Mouse (Mus musculus) megakaryocyte, embryonic 14.5 days (primary cell): ENCODE results near the gene Mta3.

ENCODE experiments used
- FLI1 ChIP-seq: IDR thresholded peaks from 2 replicates; pipeline ENCODE4 v1.6.1; 2012; ENCODE audit warnings: low read length, inconsistent platforms, mixed read lengths
- GATA1 ChIP-seq: IDR thresholded peaks from 3 replicates; pipeline ENCODE4 v1.6.1; 2012; ENCODE audit warnings: mixed read lengths, low read length, inconsistent platforms, borderline replicate concordance

DNA sequence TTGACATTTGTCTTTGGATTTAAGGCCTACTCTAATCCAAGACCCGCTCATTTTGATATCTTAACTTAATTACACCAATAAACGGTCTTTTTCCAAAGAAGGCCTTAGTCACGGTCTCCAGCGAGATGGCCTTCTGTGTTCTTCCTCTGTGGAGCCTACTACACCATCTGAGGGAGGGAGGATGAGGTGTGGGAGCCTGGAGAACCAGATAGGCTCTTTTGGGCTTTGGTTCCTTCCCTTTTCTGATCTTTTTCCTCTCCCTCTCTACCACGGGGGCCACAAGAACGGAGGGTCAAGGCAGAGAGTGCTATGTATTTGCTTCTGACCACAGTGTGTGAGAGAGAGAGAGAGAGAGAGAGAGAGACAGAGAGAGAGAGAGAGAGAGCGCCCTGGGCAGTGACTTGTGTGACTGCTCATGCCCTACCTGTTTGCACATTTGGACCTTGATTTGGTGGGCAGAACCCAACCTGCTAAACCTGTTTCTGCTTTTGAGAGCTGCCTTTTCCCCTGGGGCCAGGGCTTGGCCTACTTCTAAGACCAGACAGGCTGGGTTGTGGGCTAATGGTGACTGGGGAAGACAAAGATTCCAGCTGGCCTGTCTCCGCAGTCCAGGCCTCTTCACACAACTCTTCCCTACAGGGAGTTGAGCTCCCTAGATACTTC is 6.8 kb upstream of the Mta3 start:
- TF ChIP-seq GATA1 (no peak; the same call in 2 of the 3 replicates), FLI1 (no peak)
